In genomic region chr15:82164061-82164399, GRCm38 (mm10) we compare ENCODE assay signal across 9 mouse cellular contexts. TPM values are rescaled to one million over a fixed set of nuclear protein-coding genes. Genes with fewer than 3 reads are reported as not detected.
DNase-seq lines count a peak whose midpoint lies in the region; ATAC-seq and TF ChIP-seq lines count a peak whose summit lies in the region.
"Had no signal": no experiment of that assay in that cellular context is flagged by ENCODE, and none has a peak within 500 bp of the region (broad histone marks: within the 10 kb centered on the region; RNA-seq: fewer than 3 reads in every experiment).

No protein-coding gene starts in this region.

- whole genome bisulfite sequencing in kidney, embryonic 15.5 days: 59% methylated on average over 4 of the region's 4 CpGs
- WGBS in embryonic facial prominence, embryonic 10.5 days: 64% methylated on average over 4 of the region's 4 CpGs
- WGBS in liver, embryonic 16.5 days (ENCODE audit: insufficient replicate concordance): 17% methylated on average over 4 of the region's 4 CpGs

- H3K9me3 ChIP-seq in kidney, embryonic 15.5 days (replicated peaks): no peaks in the 10 kb centered on the region
- H3K9me3 ChIP-seq in G1E (replicated peaks): no peaks in the 10 kb centered on the region
- no peaks in the 10 kb centered on the region for H3K9me3 ChIP-seq in embryonic facial prominence, embryonic 10.5 days
- no peaks in the 10 kb centered on the region for H3K9me3 ChIP-seq in liver, embryonic 16.5 days (replicated peaks; ENCODE audit: control insufficient read depth, low read length)
- H3K9me3 ChIP-seq: hindbrain, embryonic 15.5 days had no signal

- no peak for TF ChIP-seq CTCF in G1E (IDR thresholded peaks at IDR 0.05; ENCODE audit: low read depth, low read length)
- no peak for TF ChIP-seq CTCF in gastrocnemius, adult 2 months (IDR thresholded peaks at IDR 0.05)

- intact Hi-C loops in gastrocnemius, adult 2 months (cut with DNase I): no loop called here

- H3K4me3 ChIP-seq in kidney, embryonic 15.5 days (replicated peaks): no peak overlapping the region
- peak overlapping the region; percentile 44; the same call in 1 of the 2 replicates for H3K4me3 ChIP-seq in G1E (ENCODE audit: low read depth, low read length)
- H3K4me3 ChIP-seq in embryonic facial prominence, embryonic 10.5 days: no peak overlapping the region
- H3K4me3 ChIP-seq in liver, embryonic 16.5 days (ENCODE audit: low read depth, low read length): no peak overlapping the region
- no peak overlapping the region for H3K4me3 ChIP-seq in gastrocnemius, adult 2 months
- H3K4me3 ChIP-seq: hindbrain, embryonic 15.5 days had no signal

- no peak for ATAC-seq in kidney, embryonic 15.5 days (replicated peaks; ENCODE audit: low FRiP score)
- ATAC-seq in G1E (ENCODE audit: extremely low read depth, insufficient number of reproducible peaks, low FRiP score, poor library complexity, severe bottlenecking): peak; percentile 54
- peak; percentile 65 for ATAC-seq in liver, embryonic 16.5 days (ENCODE audit: low read depth)

- H3K27me3 ChIP-seq in kidney, embryonic 15.5 days: no peaks in the 10 kb centered on the region
- H3K27me3 ChIP-seq in G1E (ENCODE audit: insufficient read depth, low read length): no peaks in the 10 kb centered on the region
- no peaks in the 10 kb centered on the region for H3K27me3 ChIP-seq in embryonic facial prominence, embryonic 10.5 days (replicated peaks; ENCODE audit: low read depth, poor library complexity, severe bottlenecking)
- H3K27me3 ChIP-seq in liver, embryonic 16.5 days (ENCODE audit: control insufficient read depth, insufficient read depth, low read depth, low read length): no peaks in the 10 kb centered on the region
- H3K27me3 ChIP-seq: hindbrain, embryonic 15.5 days had no signal

- DNase-seq in kidney, adult 18-20 months: no peak
- no peak for DNase-seq in G1E (ENCODE audit: low spot score)
- no peak for DNase-seq in embryonic facial prominence, embryonic 10.5 days (ENCODE audit: low spot score)
- no peak for DNase-seq in right cerebral cortex, adult 2 months (ENCODE audit: low spot score in 2 of 2)
- DNase-seq in gastrocnemius, adult 2 months: no peak

- peak overlapping the region; percentile 33 for H3K27ac ChIP-seq in kidney, embryonic 15.5 days
- peak overlapping the region; percentile 2 for H3K27ac ChIP-seq in embryonic facial prominence, embryonic 10.5 days (replicated peaks)
- peak overlapping the region; percentile 75 for H3K27ac ChIP-seq in liver, embryonic 16.5 days (ENCODE audit: low read length)
- H3K27ac ChIP-seq in gastrocnemius, adult 2 months: no peak overlapping the region
- H3K27ac ChIP-seq: hindbrain, embryonic 15.5 days; macrophage had no signal

- no peaks in the 10 kb centered on the region for H3K36me3 ChIP-seq in kidney, embryonic 15.5 days
- peaks cover 63% of the 10 kb centered on the region for H3K36me3 ChIP-seq in G1E (replicated peaks)
- H3K36me3 ChIP-seq in embryonic facial prominence, embryonic 10.5 days (replicated peaks): no peaks in the 10 kb centered on the region; the same call in 1 of the 2 replicates
- no peaks in the 10 kb centered on the region for H3K36me3 ChIP-seq in liver, embryonic 16.5 days (ENCODE audit: control insufficient read depth, insufficient read depth)
- H3K36me3 ChIP-seq: hindbrain, embryonic 15.5 days had no signal

- H3K4me1 ChIP-seq in kidney, embryonic 15.5 days: peaks cover 87% of the 10 kb centered on the region
- peaks cover 91% of the 10 kb centered on the region for H3K4me1 ChIP-seq in G1E (ENCODE audit: insufficient read depth, low read depth, low read length)
- H3K4me1 ChIP-seq in embryonic facial prominence, embryonic 10.5 days: peaks cover 74% of the 10 kb centered on the region
- H3K4me1 ChIP-seq in liver, embryonic 16.5 days (ENCODE audit: control insufficient read depth, low read depth, low read length): peaks cover 62% of the 10 kb centered on the region

- no peak overlapping the region for H3K9ac ChIP-seq in kidney, embryonic 15.5 days
- H3K9ac ChIP-seq in liver, embryonic 16.5 days (ENCODE audit: low read depth, low read length): peak overlapping the region; percentile 0; the same call in 1 of the 2 replicates
- H3K9ac ChIP-seq: hindbrain, embryonic 15.5 days had no signal

- H3K4me2 ChIP-seq in kidney, embryonic 15.5 days: no peak overlapping the region
- H3K4me2 ChIP-seq in liver, embryonic 16.5 days (ENCODE audit: low read depth, low read length): peak overlapping the region; percentile 36
- H3K4me2 ChIP-seq: hindbrain, embryonic 15.5 days had no signal

RNA-seq across cellular contexts. Expression of gene Srebf2, which starts 17.0 kb away (rescaled TPM):
- 126 and 147 TPM in 2 replicates for polyA plus RNA-seq in kidney, embryonic 15.5 days (2015; fragmentation: Nextera tagmentation; extraction: Ambion mirVana)
- total RNA-seq in G1E (2014; fragmentation: Nextera tagmentation) (97.6 and 164 TPM in 2 replicates), G1E (2017) (42.5 and 48.5 TPM in 2 replicates)
- 440 and 648 TPM in 2 replicates for polyA plus RNA-seq in G1E (2012)
- polyA plus RNA-seq in embryonic facial prominence, embryonic 10.5 days (2016; fragmentation: Nextera tagmentation; extraction: Ambion mirVana): 172 and 192 TPM in 2 replicates
- 51.9 and 53.2 TPM in 2 replicates for polyA plus RNA-seq in liver, embryonic 16.5 days (2015; fragmentation: Nextera tagmentation; extraction: Ambion mirVana)
- 10 to 100 TPM; 11.4 to 17.4 TPM for total RNA-seq in gastrocnemius, adult 2 months (2021)

RNA-seq across cellular contexts. Expression of gene Ccdc134, which starts 36.3 kb away (rescaled TPM):
- 18.4 and 19.8 TPM in 2 replicates for polyA plus RNA-seq in kidney, embryonic 15.5 days (2015; fragmentation: Nextera tagmentation; extraction: Ambion mirVana)
- total RNA-seq in G1E (2014; fragmentation: Nextera tagmentation) (9.0 and 16.7 TPM in 2 replicates), G1E (2017) (29.7 and 31.7 TPM in 2 replicates)
- 5.5 and 13.9 TPM in 2 replicates for polyA plus RNA-seq in G1E (2012)
- 23.4 and 24.2 TPM in 2 replicates for polyA plus RNA-seq in embryonic facial prominence, embryonic 10.5 days (2016; fragmentation: Nextera tagmentation; extraction: Ambion mirVana)
- 5.3 and 5.5 TPM in 2 replicates for polyA plus RNA-seq in liver, embryonic 16.5 days (2015; fragmentation: Nextera tagmentation; extraction: Ambion mirVana)
- 10 to 100 TPM; 11.8 to 12.4 TPM for total RNA-seq in gastrocnemius, adult 2 months (2021)

RNA-seq across cellular contexts. Expression of gene Shisa8, which starts 48.6 kb away (rescaled TPM):
- polyA plus RNA-seq in kidney, embryonic 15.5 days (2015; fragmentation: Nextera tagmentation; extraction: Ambion mirVana): 0.44 and 0.45 TPM in 2 replicates
- total RNA-seq in G1E (2014; fragmentation: Nextera tagmentation): not detected in 2 replicates
- total RNA-seq in G1E (2017): 0.05 TPM in 1 of 2 replicates, not detected in the other
- not detected in 2 replicates for polyA plus RNA-seq in G1E (2012)
- polyA plus RNA-seq in embryonic facial prominence, embryonic 10.5 days (2016; fragmentation: Nextera tagmentation; extraction: Ambion mirVana): 0.35 and 0.38 TPM in 2 replicates
- polyA plus RNA-seq in liver, embryonic 16.5 days (2015; fragmentation: Nextera tagmentation; extraction: Ambion mirVana): 0.11 TPM in 2 replicates
- total RNA-seq in gastrocnemius, adult 2 months (2021): not detected
- polyA plus RNA-seq: macrophage had no signal
